Mouse (Mus musculus) ES-CJ7 (cell line): ENCODE measurements around the gene Rasgef1b.

Experiments used
- DNase-seq: peaks from one replicate; pipeline ENCODE4 v3.0.0; 2011; ENCODE audit warnings: low read depth, low spot score

The Rasgef1b gene

GRCm38 (mm10) chr5:99541999-99542765, 186.7 kb downstream of the Rasgef1b start:
- DNase-seq: no peak

DNA sequence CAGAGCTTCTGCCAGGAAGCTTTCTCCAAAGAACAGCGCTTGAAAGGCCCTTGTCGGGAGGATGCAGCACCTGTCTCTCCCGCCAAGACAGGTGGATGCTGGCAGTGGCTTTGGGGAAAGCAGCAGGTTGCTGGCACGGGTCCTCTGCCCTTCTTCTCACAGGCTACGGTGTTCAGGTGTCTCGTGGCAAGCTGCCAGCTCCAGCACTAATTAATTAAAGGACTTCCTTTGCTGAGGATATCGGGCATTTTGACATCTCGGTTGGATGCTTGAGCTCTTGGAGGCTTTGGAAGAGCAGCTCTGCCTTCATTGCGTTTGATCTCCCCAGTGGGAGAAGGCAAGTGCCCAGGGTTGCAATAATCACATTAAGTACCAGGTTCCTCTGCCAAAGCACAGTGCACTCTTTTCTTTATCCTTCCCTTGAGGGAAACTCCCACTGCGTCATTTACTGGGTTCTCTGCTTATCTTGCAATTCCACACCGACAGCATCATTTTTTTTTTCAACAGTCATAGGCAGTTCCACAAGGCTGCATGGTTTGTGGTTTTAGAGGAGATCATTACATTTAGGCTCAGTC, 187.5 kb downstream of the Rasgef1b start:
- no peak for DNase-seq

GRCm38 (mm10) chr5:99533416-99533815, 195.4 kb downstream of the Rasgef1b start:
- no peak for DNase-seq

- no peak for DNase-seq
Measured at GRCm38 (mm10) chr5:99526797-99527201, 202.1 kb downstream of the Rasgef1b start.

GRCm38 (mm10) chr5:99525649-99526048, 203.2 kb downstream of the Rasgef1b start:
- DNase-seq: no peak

DNA sequence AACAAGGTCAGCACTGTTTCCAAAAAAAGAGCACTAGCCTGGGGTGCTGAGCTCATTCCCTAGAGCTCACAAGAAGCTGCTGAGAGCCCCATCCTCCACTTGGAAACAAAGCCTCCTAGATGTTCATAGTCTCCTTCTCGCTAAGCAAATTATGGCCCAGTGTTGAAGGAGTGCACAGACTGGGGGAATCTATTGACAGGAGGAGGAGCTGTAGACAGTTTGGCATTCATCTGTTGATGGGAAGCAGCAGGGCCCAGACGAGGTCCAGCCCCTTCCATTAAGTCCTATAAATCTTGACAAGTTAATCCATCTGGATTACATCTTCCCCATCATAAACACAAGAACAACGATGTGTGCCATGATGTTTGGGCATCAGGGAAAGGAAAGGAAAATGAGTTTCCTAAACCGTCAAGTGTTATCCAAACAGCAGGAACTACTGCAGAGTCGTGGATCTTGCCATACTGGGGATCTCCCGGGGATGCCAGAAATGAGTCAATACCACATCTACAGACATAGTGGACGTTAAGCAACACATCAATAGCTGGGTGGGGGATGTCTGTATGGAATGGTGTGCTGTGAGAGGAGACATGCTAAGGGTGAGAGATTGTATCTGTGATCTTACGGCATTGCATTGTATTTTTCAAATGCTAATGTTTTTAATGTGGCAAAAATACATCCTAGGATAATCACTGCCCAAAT, 206.1 kb downstream of the Rasgef1b start:
- no peak for DNase-seq

- no peak for DNase-seq
Measured at GRCm38 (mm10) chr5:99521411-99521810, 207.5 kb downstream of the Rasgef1b start.

- DNase-seq: no peak
Measured at GRCm38 (mm10) chr5:99519556-99519955, 209.3 kb downstream of the Rasgef1b start.

DNA sequence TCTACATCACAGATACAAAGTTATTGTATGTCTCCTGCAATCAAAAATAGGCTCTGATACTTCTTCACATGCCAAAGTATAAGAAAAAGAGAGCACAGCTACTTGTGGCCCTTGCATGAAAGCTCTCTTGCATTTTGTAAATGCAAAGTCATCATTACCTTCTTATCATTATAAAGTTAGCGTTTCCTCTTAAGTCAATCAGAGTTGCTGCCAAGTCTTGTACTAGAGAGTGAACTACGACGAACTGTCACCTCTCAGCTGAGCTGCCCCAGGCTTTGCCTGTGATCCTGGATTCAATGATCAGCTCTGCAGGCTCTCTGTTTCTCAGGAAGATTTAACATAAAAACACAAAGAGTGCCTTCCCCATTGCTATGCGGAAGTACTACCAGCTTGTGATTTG, 209.8 kb downstream of the Rasgef1b start:
- DNase-seq: no peak

DNA sequence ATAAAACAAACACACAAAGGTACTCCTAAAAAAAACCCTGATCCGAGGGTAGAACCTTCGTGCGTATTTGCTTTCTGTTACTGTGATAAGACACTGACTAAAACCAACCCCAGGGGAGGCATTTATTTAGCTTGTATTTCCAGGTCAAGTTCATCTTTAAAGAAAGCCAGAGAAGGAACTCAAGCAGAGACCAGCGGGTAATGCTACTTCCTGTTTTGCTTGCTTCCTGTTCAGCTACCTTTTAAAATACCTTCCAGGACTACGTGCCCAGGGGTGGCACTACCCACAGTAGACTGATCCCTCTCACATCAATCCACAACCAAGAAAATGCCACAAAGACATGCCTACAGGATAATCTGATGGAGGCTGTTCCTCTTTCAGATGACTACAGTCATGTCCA, 212.7 kb downstream of the Rasgef1b start:
- DNase-seq: no peak

DNA sequence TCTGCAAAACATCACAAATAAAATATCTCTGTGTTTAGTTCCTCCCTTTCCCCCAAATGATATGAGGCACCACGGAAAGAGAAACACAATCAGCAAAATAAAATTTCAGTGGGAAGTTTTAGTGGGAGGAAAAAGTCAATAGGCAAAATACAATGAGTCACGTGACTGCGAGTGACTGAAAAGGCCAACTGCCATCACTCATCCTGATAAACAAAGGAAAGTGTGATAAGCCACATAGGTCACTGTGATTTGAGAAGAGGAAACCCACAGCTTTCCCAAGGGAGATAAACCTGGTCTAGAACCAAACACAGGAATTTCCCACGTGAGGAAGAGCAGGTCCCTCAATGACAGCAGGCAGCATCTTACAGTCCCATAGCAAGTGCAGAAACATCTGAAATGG, 213.1 kb downstream of the Rasgef1b start:
- no peak for DNase-seq

GRCm38 (mm10) chr5:99513209-99513880, 215.5 kb downstream of the Rasgef1b start:
- no peak for DNase-seq

DNA sequence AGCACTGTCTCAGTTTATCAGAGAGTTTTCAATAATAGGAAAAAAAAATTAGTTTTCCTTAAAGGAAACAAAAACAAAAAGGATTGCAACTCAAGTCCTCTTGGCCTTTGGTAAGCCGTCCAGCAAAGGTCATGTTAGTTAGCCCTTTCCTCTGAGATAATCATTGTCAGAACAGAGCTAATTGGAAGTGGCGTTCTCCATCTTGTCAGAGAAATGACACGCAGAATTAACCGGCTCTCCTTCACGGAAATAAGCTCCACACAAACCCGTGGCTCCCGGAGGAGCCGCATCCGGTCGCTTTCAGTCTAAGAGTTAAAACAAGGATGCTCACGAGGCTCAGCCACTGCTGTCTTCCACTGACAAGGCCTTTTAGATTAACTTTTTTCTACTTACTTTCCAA, 217.8 kb downstream of the Rasgef1b start:
- DNase-seq: no peak

DNA sequence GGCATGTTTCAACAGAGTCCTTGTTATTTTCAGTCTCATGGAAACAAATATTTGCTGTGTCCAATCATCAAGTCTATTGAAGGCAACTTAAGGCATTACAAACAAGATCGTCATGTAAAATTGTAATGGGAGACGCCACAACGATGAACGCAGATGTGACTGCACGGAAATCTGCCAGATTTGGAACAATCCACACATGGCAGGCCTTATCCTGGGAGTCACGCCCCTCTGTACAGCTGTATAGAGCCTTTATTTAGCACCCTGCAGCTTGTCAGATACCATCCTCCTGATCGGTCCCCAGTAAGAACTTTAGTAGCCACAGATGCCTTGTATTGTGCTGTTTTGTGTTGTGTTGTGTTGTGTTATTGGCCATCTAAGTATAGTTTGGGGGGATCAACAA, 222.8 kb downstream of the Rasgef1b start:
- DNase-seq: no peak

DNA sequence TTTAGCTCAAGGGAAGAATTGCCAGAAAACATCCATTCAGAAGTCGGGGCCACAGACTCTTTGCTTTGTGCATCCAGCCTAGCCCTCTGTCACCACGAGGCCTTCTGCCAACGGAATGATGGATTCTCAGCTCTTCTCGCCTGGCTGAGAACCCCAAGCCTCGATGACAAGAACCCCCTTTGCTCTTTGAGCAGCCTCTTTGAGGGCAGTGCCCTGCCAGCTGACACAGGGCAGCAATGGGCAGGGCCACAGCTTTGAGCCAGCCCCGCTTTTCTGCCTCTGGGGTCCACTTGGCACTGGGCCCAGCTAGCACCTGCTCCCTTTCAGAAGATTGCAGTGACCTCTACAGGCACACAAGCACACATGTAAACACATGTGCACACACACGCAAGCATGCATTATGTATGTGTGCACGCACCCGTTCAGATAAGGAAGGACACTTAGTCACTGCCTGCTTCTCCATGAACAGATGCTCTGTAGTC, 224.5 kb downstream of the Rasgef1b start:
- no peak for DNase-seq

- no peak for DNase-seq
Measured at GRCm38 (mm10) chr5:99502681-99503080, 226.2 kb downstream of the Rasgef1b start.

DNA sequence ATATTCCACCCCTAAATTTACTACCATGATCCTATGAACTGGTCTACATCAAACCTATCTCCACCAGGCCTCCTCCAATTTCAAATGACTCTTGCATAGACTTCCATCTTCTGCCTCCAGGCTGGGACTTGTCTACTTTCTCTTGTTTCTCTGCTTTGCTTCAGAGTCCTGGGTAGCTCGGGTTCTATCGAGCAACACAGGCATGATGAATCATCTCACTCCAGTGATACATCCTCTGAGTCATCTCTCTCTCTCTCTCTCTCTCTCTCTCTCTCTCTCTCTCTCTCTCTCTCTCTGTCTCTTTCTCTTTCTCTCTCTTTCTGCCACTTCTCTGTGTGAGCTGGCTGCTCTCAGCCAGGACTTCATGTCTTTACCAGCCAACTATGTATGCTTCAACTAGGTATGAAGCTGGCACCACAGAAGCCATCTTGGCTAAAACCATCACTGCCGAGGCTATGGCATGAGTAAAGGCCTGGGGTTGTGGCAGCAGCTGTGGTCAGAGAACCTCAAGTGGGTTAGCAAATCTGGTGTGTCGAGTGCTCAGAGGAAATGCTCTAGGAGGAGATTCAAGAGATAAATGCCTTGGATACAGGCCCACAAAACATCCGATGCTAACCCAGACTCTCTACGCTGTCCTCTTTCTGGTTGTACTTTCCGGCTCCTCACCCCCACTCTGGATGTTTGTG, 229.3 kb downstream of the Rasgef1b start:
- DNase-seq: no peak

GRCm38 (mm10) chr5:99497856-99498255, 231.0 kb downstream of the Rasgef1b start:
- no peak for DNase-seq

GRCm38 (mm10) chr5:99496931-99497782, 231.7 kb downstream of the Rasgef1b start:
- no peak for DNase-seq

DNA sequence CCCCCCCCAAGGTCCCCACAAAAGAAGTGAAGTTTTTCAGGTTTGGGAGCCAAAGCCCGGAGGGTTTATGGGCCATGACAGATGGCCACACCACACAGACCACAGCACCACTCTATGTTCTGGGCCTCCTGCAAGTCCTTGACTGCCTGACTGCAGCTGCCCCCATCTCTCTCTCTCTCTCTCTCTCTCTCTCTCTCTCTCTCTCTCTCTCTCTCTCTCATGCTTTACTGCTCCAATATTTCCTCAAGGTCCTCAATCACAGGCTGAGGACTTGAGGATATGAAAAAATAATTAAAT, 232.8 kb downstream of the Rasgef1b start:
- no peak for DNase-seq
